Mouse (Mus musculus) splenic B cell, adult 2 months (primary cell): ENCODE results near the gene Atp10b.
"Not testable (repeated sequence)": the region's sequence is repeated elsewhere in the genome, so short reads cannot be mapped to it uniquely, and the experiment has no call there.

Source experiments
- DNase-seq: peaks from one replicate; pipeline ENCODE4 v3.0.0-alpha.2; 2011; ENCODE audit warnings: low read depth, low spot score
- H3K27me3 ChIP-seq: 2 replicates; pipeline ENCODE4 v1.6.1; 2012; ENCODE audit warnings: mild to moderate bottlenecking, low read length, moderate library complexity, mixed read lengths; ENCODE audit not compliant: control insufficient read depth, poor library complexity, insufficient read depth, severe bottlenecking
- H3K36me3 ChIP-seq: 2 replicates; pipeline ENCODE4 v1.6.1; 2012; ENCODE audit warnings: mild to moderate bottlenecking, low read length, moderate library complexity, mixed read lengths; ENCODE audit not compliant: control insufficient read depth, poor library complexity, insufficient read depth, severe bottlenecking

Gene Atp10b

GRCm38 (mm10) chr11:43149577-43149976 lies at the start of gene Atp10b:
Atp10b (plus strand) TSS chr11:43149877.
- no peak for DNase-seq
- Histone ChIP-seq H3K36me3 (no peaks in the 10 kb centered on the region), H3K27me3 (no peaks in the 10 kb centered on the region)

GRCm38 (mm10) chr11:43101357-43101756 lies 48.3 kb upstream of the Atp10b start:
- DNase-seq, result no peak
- H3K36me3 ChIP-seq, result no peaks in the 10 kb centered on the region
- H3K27me3 ChIP-seq, result no peaks in the 10 kb centered on the region

- DNase-seq, result no peak
- H3K27me3 ChIP-seq, result no peaks in the 10 kb centered on the region
- no peaks in the 10 kb centered on the region for H3K36me3 ChIP-seq
Measured at GRCm38 (mm10) chr11:43125908-43126477, 23.7 kb upstream of the Atp10b start.

GRCm38 (mm10) chr11:43126573-43126972 lies 23.1 kb upstream of the Atp10b start:
- H3K36me3 ChIP-seq, DNase-seq, H3K27me3 ChIP-seq: not testable (repeated sequence)

GRCm38 (mm10) chr11:43141296-43141695 lies 8.4 kb upstream of the Atp10b start:
- DNase-seq, result no peak
- Histone ChIP-seq H3K27me3 (no peaks in the 10 kb centered on the region), H3K36me3 (no peaks in the 10 kb centered on the region)

- Histone ChIP-seq H3K27me3 (no peaks in the 10 kb centered on the region), H3K36me3 (no peaks in the 10 kb centered on the region)
- no peak for DNase-seq
Measured at GRCm38 (mm10) chr11:43142811-43143210, 6.9 kb upstream of the Atp10b start.

- Histone ChIP-seq H3K36me3 (no peaks in the 10 kb centered on the region), H3K27me3 (no peaks in the 10 kb centered on the region)
- no peak for DNase-seq
Measured at GRCm38 (mm10) chr11:43144178-43144577, 5.5 kb upstream of the Atp10b start.

- not testable (repeated sequence) for DNase-seq, H3K27me3 ChIP-seq, H3K36me3 ChIP-seq
Measured at GRCm38 (mm10) chr11:43144882-43145281, 4.8 kb upstream of the Atp10b start.

- no peak for DNase-seq
- no peaks in the 10 kb centered on the region for H3K27me3 ChIP-seq
- no peaks in the 10 kb centered on the region for H3K36me3 ChIP-seq
Measured at GRCm38 (mm10) chr11:43147380-43147779, 2.3 kb upstream of the Atp10b start.

- Histone ChIP-seq H3K36me3 (no peaks in the 10 kb centered on the region), H3K27me3 (no peaks in the 10 kb centered on the region)
- no peak for DNase-seq
Measured at GRCm38 (mm10) chr11:43148341-43148740, 1.3 kb upstream of the Atp10b start.

GRCm38 (mm10) chr11:43155004-43155403 lies 5.3 kb downstream of the Atp10b start:
- no peak for DNase-seq
- no peaks in the 10 kb centered on the region for H3K27me3 ChIP-seq
- no peaks in the 10 kb centered on the region for H3K36me3 ChIP-seq

GRCm38 (mm10) chr11:43155417-43155816 lies 5.7 kb downstream of the Atp10b start:
- Histone ChIP-seq H3K27me3 (no peaks in the 10 kb centered on the region), H3K36me3 (no peaks in the 10 kb centered on the region)
- no peak for DNase-seq

- no peak for DNase-seq
- Histone ChIP-seq H3K36me3 (no peaks in the 10 kb centered on the region), H3K27me3 (no peaks in the 10 kb centered on the region)
Measured at GRCm38 (mm10) chr11:43158814-43159213, 9.1 kb downstream of the Atp10b start.

GRCm38 (mm10) chr11:43160188-43160942 lies 10.7 kb downstream of the Atp10b start:
- DNase-seq, result no peak
- no peaks in the 10 kb centered on the region for H3K36me3 ChIP-seq
- H3K27me3 ChIP-seq, result no peaks in the 10 kb centered on the region

GRCm38 (mm10) chr11:43170601-43171000 lies 20.9 kb downstream of the Atp10b start:
- H3K27me3 ChIP-seq, result no peaks in the 10 kb centered on the region
- no peak for DNase-seq
- no peaks in the 10 kb centered on the region for H3K36me3 ChIP-seq
